Mouse (Mus musculus): Measurements from ENCODE around the gene Pakap. TPM values are rescaled to one million over a fixed set of nuclear protein-coding genes. Genes with fewer than 3 reads are reported as not detected.

Pakap gene
- polyA plus RNA-seq, 1 experiment from 2014 or later = 57.2 TPM

GRCm38 (mm10) chr4:57601903-57602617 is 34.1 kb downstream of the Pakap start:
- Histone ChIP-seq H3K9me3 (ENCODE audit: low read depth, low read length) (no peaks in the 10 kb centered on the region), H3K27me3 (ENCODE audit: insufficient read depth, low read length) (no peaks in the 10 kb centered on the region), H3K4me3 (ENCODE audit: low read depth, low read length) (no peak overlapping the region), H3K4me2 (no peak overlapping the region), H3K27ac (ENCODE audit: low read depth) (peak overlapping the region; percentile 66), H3K4me1 (ENCODE audit: insufficient read depth) (peaks cover 19% of the 10 kb centered on the region), H3K9ac (no peak overlapping the region), H3K36me3 (ENCODE audit: insufficient read depth) (no peaks in the 10 kb centered on the region)
- WGBS = 45% methylated on average over 10 of the region's 10 CpGs
- no peak for TF ChIP-seq CTCF (IDR thresholded peaks at IDR 0.05; ENCODE audit: low read depth)
- ATAC-seq (ENCODE audit: insufficient read depth) (peak; percentile 13; the same call in 1 of the 2 replicates), DNase-seq (no peak)

- Histone ChIP-seq H3K36me3 (ENCODE audit: insufficient read depth) (no peaks in the 10 kb centered on the region), H3K9ac (no peak overlapping the region), H3K9me3 (ENCODE audit: low read depth, low read length) (no peaks in the 10 kb centered on the region), H3K27ac (ENCODE audit: low read depth) (no peak overlapping the region), H3K4me1 (ENCODE audit: insufficient read depth) (peaks cover 19% of the 10 kb centered on the region), H3K4me3 (ENCODE audit: low read depth, low read length) (no peak overlapping the region), H3K27me3 (ENCODE audit: insufficient read depth, low read length) (no peaks in the 10 kb centered on the region), H3K4me2 (no peak overlapping the region)
- no peak for TF ChIP-seq CTCF (IDR thresholded peaks at IDR 0.05; ENCODE audit: low read depth)
- DNase-seq (no peak), ATAC-seq (ENCODE audit: insufficient read depth) (no peak)
- 70% methylated on average over 3 of the region's 3 CpGs for WGBS
Measured at GRCm38 (mm10) chr4:57606258-57606657, 38.3 kb downstream of the Pakap start.

DNA sequence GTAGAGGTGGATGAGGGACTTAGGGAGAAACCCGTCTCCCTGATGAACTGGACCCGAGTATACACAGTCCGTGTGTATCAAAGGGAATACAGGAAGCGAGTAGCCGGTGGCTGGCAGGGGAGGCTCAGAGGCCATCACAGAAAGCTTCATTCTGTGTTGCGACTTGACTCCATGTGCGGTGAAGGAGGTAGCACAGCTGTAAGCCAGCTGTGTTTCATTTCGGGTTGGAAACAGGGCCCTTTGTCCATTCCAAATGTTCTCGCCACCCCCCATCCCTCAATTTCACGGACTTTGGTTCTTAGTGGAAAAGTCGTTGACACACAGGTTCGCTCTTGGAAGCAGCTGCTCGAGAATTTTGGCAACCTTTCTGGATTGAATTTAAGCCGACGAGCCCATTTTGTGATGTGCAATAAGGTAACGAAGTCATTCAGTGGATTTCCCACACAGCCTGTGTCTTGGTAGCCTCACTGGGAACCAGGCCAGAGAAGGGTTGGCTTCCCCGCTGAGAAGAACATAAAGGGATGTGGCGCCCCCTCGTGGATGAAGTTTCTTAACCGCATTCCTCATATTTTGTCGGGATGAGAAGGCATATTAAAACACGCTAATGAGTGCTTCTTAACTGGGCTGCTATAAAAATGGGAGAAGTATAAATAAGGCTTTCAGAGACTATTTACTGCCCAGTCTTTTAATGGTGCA is 39.4 kb downstream of the Pakap start:
- Histone ChIP-seq H3K27ac (ENCODE audit: low read depth) (peak overlapping the region; percentile 83), H3K27me3 (ENCODE audit: insufficient read depth, low read length) (no peaks in the 10 kb centered on the region), H3K36me3 (ENCODE audit: insufficient read depth) (no peaks in the 10 kb centered on the region), H3K9me3 (ENCODE audit: low read depth, low read length) (no peaks in the 10 kb centered on the region), H3K9ac (no peak overlapping the region), H3K4me2 (peak overlapping the region; percentile 44), H3K4me3 (ENCODE audit: low read depth, low read length) (no peak overlapping the region), H3K4me1 (ENCODE audit: insufficient read depth) (peaks cover 26% of the 10 kb centered on the region)
- WGBS = 24% methylated on average over 22 of the region's 22 CpGs
- ATAC-seq (ENCODE audit: insufficient read depth) = peak; percentile 64
- peak; percentile 99 for DNase-seq
- peak; percentile 90 for TF ChIP-seq CTCF (IDR thresholded peaks at IDR 0.05; ENCODE audit: low read depth)

GRCm38 (mm10) chr4:57611303-57612077 is 43.5 kb downstream of the Pakap start:
- peaks cover 18% of the 10 kb centered on the region for H3K4me1 ChIP-seq (ENCODE audit: insufficient read depth)
- peak; percentile 85 for DNase-seq
- peak; percentile 87 for ATAC-seq (ENCODE audit: insufficient read depth)
- peak overlapping the region; percentile 86 for H3K27ac ChIP-seq (ENCODE audit: low read depth)
- peak overlapping the region; percentile 21; the same call in 1 of the 2 replicates for H3K9ac ChIP-seq
- H3K4me2 ChIP-seq = peak overlapping the region; percentile 51
- WGBS = 11% methylated on average over 17 of the region's 17 CpGs
- no peak for TF ChIP-seq CTCF (IDR thresholded peaks at IDR 0.05; ENCODE audit: low read depth)
- H3K36me3 ChIP-seq (ENCODE audit: insufficient read depth) = no peaks in the 10 kb centered on the region
- H3K27me3 ChIP-seq (ENCODE audit: insufficient read depth, low read length) = no peaks in the 10 kb centered on the region
- H3K4me3 ChIP-seq (ENCODE audit: low read depth, low read length) = 0 out of 2 replicates have a peak overlapping the region, but pooled peaks have one; percentile 8
- no peaks in the 10 kb centered on the region for H3K9me3 ChIP-seq (ENCODE audit: low read depth, low read length)

GRCm38 (mm10) chr4:57612716-57613115 is 44.7 kb downstream of the Pakap start:
- no peak overlapping the region for H3K4me2 ChIP-seq
- no peak overlapping the region for H3K27ac ChIP-seq (ENCODE audit: low read depth)
- peaks cover 15% of the 10 kb centered on the region for H3K4me1 ChIP-seq (ENCODE audit: insufficient read depth)
- no peak for TF ChIP-seq CTCF (IDR thresholded peaks at IDR 0.05; ENCODE audit: low read depth)
- DNase-seq (no peak), ATAC-seq (ENCODE audit: insufficient read depth) (no peak)
- H3K4me3 ChIP-seq (ENCODE audit: low read depth, low read length) = no peak overlapping the region
- H3K9ac ChIP-seq = no peak overlapping the region
- no peaks in the 10 kb centered on the region for H3K36me3 ChIP-seq (ENCODE audit: insufficient read depth)
- WGBS = 90% methylated on average over 5 of the region's 5 CpGs
- H3K9me3 ChIP-seq (ENCODE audit: low read depth, low read length) = no peaks in the 10 kb centered on the region
- no peaks in the 10 kb centered on the region for H3K27me3 ChIP-seq (ENCODE audit: insufficient read depth, low read length)

DNA sequence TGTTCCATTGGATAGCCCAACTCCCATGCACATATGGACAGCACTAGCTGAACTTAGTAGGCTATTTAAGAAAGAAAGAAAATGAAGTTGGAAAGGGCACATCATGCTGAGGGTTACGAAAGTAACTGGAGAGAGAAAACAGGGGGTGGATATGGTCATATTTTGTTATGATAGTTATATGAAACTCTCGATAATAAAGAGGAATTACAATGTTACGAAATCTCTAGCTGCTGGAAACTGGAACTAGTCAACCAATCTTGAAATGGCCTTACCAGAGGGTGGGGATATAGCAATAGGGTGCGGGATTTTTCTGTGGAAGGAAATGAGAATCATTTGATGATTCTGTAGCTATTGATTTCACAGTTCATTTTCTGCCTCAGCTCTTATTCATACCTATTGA is 46.7 kb downstream of the Pakap start:
- 91% methylated on average over 4 of the region's 4 CpGs for WGBS
- H3K9ac ChIP-seq = no peak overlapping the region
- H3K9me3 ChIP-seq (ENCODE audit: low read depth, low read length) = no peaks in the 10 kb centered on the region
- ATAC-seq (ENCODE audit: insufficient read depth) (no peak), DNase-seq (no peak)
- H3K4me2 ChIP-seq = no peak overlapping the region
- H3K27ac ChIP-seq (ENCODE audit: low read depth) = no peak overlapping the region
- H3K4me1 ChIP-seq (ENCODE audit: insufficient read depth) = peaks cover 15% of the 10 kb centered on the region
- no peaks in the 10 kb centered on the region for H3K36me3 ChIP-seq (ENCODE audit: insufficient read depth)
- no peak for TF ChIP-seq CTCF (IDR thresholded peaks at IDR 0.05; ENCODE audit: low read depth)
- H3K27me3 ChIP-seq (ENCODE audit: insufficient read depth, low read length) = no peaks in the 10 kb centered on the region
- no peak overlapping the region for H3K4me3 ChIP-seq (ENCODE audit: low read depth, low read length)

- no peak for ATAC-seq (ENCODE audit: insufficient read depth)
- no peak overlapping the region for H3K4me2 ChIP-seq
- no peaks in the 10 kb centered on the region for H3K36me3 ChIP-seq (ENCODE audit: insufficient read depth)
- WGBS = 90% methylated on average over 6 of the region's 6 CpGs
- no peak overlapping the region for H3K9ac ChIP-seq
- no peaks in the 10 kb centered on the region for H3K27me3 ChIP-seq (ENCODE audit: insufficient read depth, low read length)
- no peaks in the 10 kb centered on the region for H3K4me1 ChIP-seq (ENCODE audit: insufficient read depth)
- no peaks in the 10 kb centered on the region for H3K9me3 ChIP-seq (ENCODE audit: low read depth, low read length)
- no peak overlapping the region for H3K27ac ChIP-seq (ENCODE audit: low read depth)
- H3K4me3 ChIP-seq (ENCODE audit: low read depth, low read length) = no peak overlapping the region
- no peak for DNase-seq
- TF ChIP-seq CTCF (IDR thresholded peaks at IDR 0.05; ENCODE audit: low read depth) = no peak
Measured at GRCm38 (mm10) chr4:57618743-57619142, 50.8 kb downstream of the Pakap start.
